Mouse (Mus musculus): ENCODE results near the gene Gstm3. TPM values are rescaled to one million over a fixed set of nuclear protein-coding genes. Genes with fewer than 3 reads are reported as not detected.

The Gstm3 gene
- total and polyA plus RNA-seq, 3 experiments = 0.06 TPM; not detected in 2

DNA sequence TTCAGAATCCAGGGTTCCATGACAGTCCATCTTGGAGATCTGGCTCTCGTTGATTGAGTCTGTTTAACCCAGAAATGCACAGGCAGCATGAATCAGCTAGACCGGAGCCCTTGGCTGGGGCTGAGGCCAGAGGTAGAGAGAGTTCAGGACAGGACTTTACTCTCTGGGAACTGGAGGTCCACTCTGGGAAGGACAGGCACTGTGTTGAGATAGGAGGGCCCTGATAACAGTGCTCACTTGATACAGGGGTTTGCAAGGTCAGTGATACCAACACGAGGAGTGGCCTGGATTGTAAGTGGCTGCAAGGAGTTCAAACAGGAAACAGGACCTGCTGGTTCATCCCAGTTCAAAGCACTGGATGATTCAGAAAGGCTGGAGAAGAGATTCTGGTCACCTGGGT, 8.6 kb upstream of the Gstm3 start:
- H3K9ac ChIP-seq (ENCODE audit: control insufficient read depth, low read depth, low read length, poor library complexity, severe bottlenecking) = no peak overlapping the region
- TF ChIP-seq NELFE (IDR thresholded peaks at IDR 0.05; ENCODE audit: low read depth, low read length) (no peak), RCOR1 (IDR thresholded peaks at IDR 0.05; ENCODE audit: low read depth, low read length) (no peak), RAD21 (IDR thresholded peaks at IDR 0.05; ENCODE audit: low read depth, low read length) (no peak), NRF1 (IDR thresholded peaks at IDR 0.05; ENCODE audit: insufficient read depth, low read depth, low read length, poor library complexity, severe bottlenecking) (no peak), ZC3H11A (IDR thresholded peaks at IDR 0.05; ENCODE audit: low read depth, low read length) (no peak), EP300 (IDR thresholded peaks at IDR 0.05; ENCODE audit: low read depth in 1 of 2, low read length in 2 of 2) (no peak), MAZ (IDR thresholded peaks at IDR 0.05; ENCODE audit: low read depth, low read length) (no peak), TBP (IDR thresholded peaks at IDR 0.05; ENCODE audit: low read depth, low read length) (no peak), GABPA (IDR thresholded peaks at IDR 0.05; ENCODE audit: low read depth, low read length) (no peak), GATA1 (IDR thresholded peaks at IDR 0.05; ENCODE audit: low read depth, low read length) (no peak), MAX (IDR thresholded peaks at IDR 0.05; ENCODE audit: low read length) (no peak), CTCF (IDR thresholded peaks at IDR 0.05 in 2 of 3, conservative IDR thresholded peaks at IDR 0.05 in 1 of 3; ENCODE audit: control insufficient read depth in 1 of 3, insufficient read depth in 1 of 3, low read depth in 2 of 3, low read length in 3 of 3, poor library complexity in 1 of 3, severe bottlenecking in 1 of 3) (no peak), CHD1 (IDR thresholded peaks at IDR 0.05; ENCODE audit: low read depth, low read length) (no peak), MXI1 (IDR thresholded peaks at IDR 0.05; ENCODE audit: low read depth, low read length) (no peak), KAT2A (conservative IDR thresholded peaks at IDR 0.05; ENCODE audit: low read depth, low read length) (no peak), MEF2A (IDR thresholded peaks at IDR 0.05; ENCODE audit: extremely low read depth, insufficient replicate concordance, low read depth, low read length, poor library complexity, severe bottlenecking) (no peak), JUND (IDR thresholded peaks at IDR 0.05; ENCODE audit: low read depth, low read length) (no peak)
- no peaks in the 10 kb centered on the region for H3K4me1 ChIP-seq (ENCODE audit: control insufficient read depth in 1 of 2, insufficient read depth in 2 of 2, low read length in 2 of 2)
- no peak overlapping the region for H3K27ac ChIP-seq (ENCODE audit: control insufficient read depth, low read depth, low read length)
- no peaks in the 10 kb centered on the region for H3K36me3 ChIP-seq (ENCODE audit: control insufficient read depth in 1 of 2, insufficient read depth in 2 of 2, low read length in 2 of 2)
- DNase-seq (ENCODE audit: low read depth, low spot score) = no peak
- peaks cover 5 to 8% of the 10 kb centered on the region in 2 experiments for H3K27me3 ChIP-seq (ENCODE audit: control insufficient read depth in 1 of 2, insufficient read depth in 2 of 2, low read length in 2 of 2)
- H3K79me2 ChIP-seq (ENCODE audit: control insufficient read depth, insufficient read depth, low read length, poor library complexity) = no peaks in the 10 kb centered on the region
- no peaks in the 10 kb centered on the region for H3K9me3 ChIP-seq (replicated peaks; ENCODE audit: insufficient read depth, low read length)
- no peak overlapping the region for H3K4me3 ChIP-seq (ENCODE audit: control insufficient read depth in 1 of 2, insufficient read depth in 1 of 2, low read depth in 2 of 2, low read length in 2 of 2)

GRCm38 (mm10) chr3:107974237-107974636, 5.2 kb upstream of the Gstm3 start:
- H3K4me1 ChIP-seq (ENCODE audit: control insufficient read depth in 1 of 2, insufficient read depth in 2 of 2, low read length in 2 of 2) = no peaks in the 10 kb centered on the region
- H3K27ac ChIP-seq (ENCODE audit: control insufficient read depth, low read depth, low read length) = no peak overlapping the region
- peaks cover 4 to 21% of the 10 kb centered on the region in 2 experiments for H3K27me3 ChIP-seq (ENCODE audit: control insufficient read depth in 1 of 2, insufficient read depth in 2 of 2, low read length in 2 of 2)
- TF ChIP-seq SMC3 (IDR thresholded peaks at IDR 0.05; ENCODE audit: low read depth, low read length) (no peak), CTCF (IDR thresholded peaks at IDR 0.05 in 2 of 3, conservative IDR thresholded peaks at IDR 0.05 in 1 of 3; ENCODE audit: control insufficient read depth in 1 of 3, insufficient read depth in 1 of 3, low read depth in 2 of 3, low read length in 3 of 3, poor library complexity in 1 of 3, severe bottlenecking in 1 of 3) (no peak), TCF12 (IDR thresholded peaks at IDR 0.05; ENCODE audit: low read depth, low read length) (no peak), MEF2A (IDR thresholded peaks at IDR 0.05; ENCODE audit: extremely low read depth, insufficient replicate concordance, low read depth, low read length, poor library complexity, severe bottlenecking) (no peak), MYB (IDR thresholded peaks at IDR 0.05; ENCODE audit: low read depth, low read length) (no peak), ETS1 (IDR thresholded peaks at IDR 0.05; ENCODE audit: low read depth, low read length) (no peak), ZNF384 (IDR thresholded peaks at IDR 0.05; ENCODE audit: low read depth, low read length) (no peak), POLR2A (IDR thresholded peaks at IDR 0.05; ENCODE audit: control insufficient read depth in 1 of 2, insufficient read depth in 1 of 2, low read depth in 1 of 2, low read length in 2 of 2, poor library complexity in 1 of 2) (no peak), TAL1 (IDR thresholded peaks at IDR 0.05; ENCODE audit: low read length) (no peak), BHLHE40 (IDR thresholded peaks at IDR 0.05; ENCODE audit: borderline replicate concordance, low read depth, low read length) (no peak), EP300 (IDR thresholded peaks at IDR 0.05; ENCODE audit: low read depth in 1 of 2, low read length in 2 of 2) (no peak), NELFE (IDR thresholded peaks at IDR 0.05; ENCODE audit: low read depth, low read length) (no peak), MXI1 (IDR thresholded peaks at IDR 0.05; ENCODE audit: low read depth, low read length) (no peak), NRF1 (IDR thresholded peaks at IDR 0.05; ENCODE audit: insufficient read depth, low read depth, low read length, poor library complexity, severe bottlenecking) (no peak), MAZ (IDR thresholded peaks at IDR 0.05; ENCODE audit: low read depth, low read length) (no peak), E2F4 (IDR thresholded peaks at IDR 0.05; ENCODE audit: borderline replicate concordance, low read depth, low read length) (no peak), RAD21 (IDR thresholded peaks at IDR 0.05; ENCODE audit: low read depth, low read length) (no peak), ELF1 (IDR thresholded peaks at IDR 0.05; ENCODE audit: low read depth, low read length) (no peak), UBTF (IDR thresholded peaks at IDR 0.05; ENCODE audit: borderline replicate concordance, insufficient read depth, low read depth, low read length) (no peak)
- no peaks in the 10 kb centered on the region for H3K9me3 ChIP-seq (replicated peaks; ENCODE audit: insufficient read depth, low read length)
- H3K36me3 ChIP-seq (ENCODE audit: control insufficient read depth in 1 of 2, insufficient read depth in 2 of 2, low read length in 2 of 2) = no peaks in the 10 kb centered on the region
- DNase-seq (ENCODE audit: low read depth, low spot score) = no peak
- H3K79me2 ChIP-seq (ENCODE audit: control insufficient read depth, insufficient read depth, low read length, poor library complexity) = no peaks in the 10 kb centered on the region
- H3K4me3 ChIP-seq (ENCODE audit: control insufficient read depth in 1 of 2, insufficient read depth in 1 of 2, low read depth in 2 of 2, low read length in 2 of 2) = no peak overlapping the region
- H3K9ac ChIP-seq (ENCODE audit: control insufficient read depth, low read depth, low read length, poor library complexity, severe bottlenecking) = no peak overlapping the region
